Mouse (Mus musculus) limb, embryonic 15.5 days (tissue): ENCODE measurements around the gene Dynlt1a. TPM values are rescaled to one million over a fixed set of nuclear protein-coding genes. Genes with fewer than 3 reads are reported as not detected.
A peak's percentile ranks its signal among the peaks of the same experiment; 100 is the strongest.
"Not testable (repeated sequence)": the region's sequence is repeated elsewhere in the genome, so short reads cannot be mapped to it uniquely, and the experiment has no call there.

ENCODE experiments used
- ATAC-seq: fragments of 200-750 bp; cut with Nextera tagmentation; 2 replicates; pipeline ENCODE4 v1.8.0; 2017; ENCODE audit warnings: low read depth, moderate TSS enrichment; ENCODE audit not compliant: insufficient number of reproducible peaks, low FRiP score, low TSS enrichment
- H3K27ac ChIP-seq: fragments of 300-500 bp; sonication (generic); 2 replicates; pipeline ENCODE4 v1.5.1; 2015; ENCODE audit warnings: moderate library complexity, mild to moderate bottlenecking, inconsistent platforms
- H3K27me3 ChIP-seq: fragments of 300-500 bp; sonication (generic); 2 replicates; pipeline ENCODE4 v1.6.1; 2015; ENCODE audit warnings: inconsistent platforms
- H3K36me3 ChIP-seq: fragments of 300-500 bp; sonication (generic); 2 replicates; pipeline ENCODE4 v1.6.1; 2015; ENCODE audit warnings: inconsistent platforms
- H3K4me1 ChIP-seq: fragments of 300-500 bp; sonication (generic); 2 replicates; pipeline ENCODE4 v1.6.1; 2015; ENCODE audit warnings: inconsistent platforms
- H3K4me2 ChIP-seq: fragments of 300-500 bp; sonication (generic); 2 replicates; pipeline ENCODE4 v1.6.1; 2015; ENCODE audit warnings: mild to moderate bottlenecking, inconsistent platforms
- H3K4me3 ChIP-seq: fragments of 300-500 bp; sonication (generic); 2 replicates; pipeline ENCODE4 v1.5.1; 2015; ENCODE audit warnings: mild to moderate bottlenecking, inconsistent platforms
- H3K9ac ChIP-seq: fragments of 300-500 bp; sonication (generic); 2 replicates; pipeline ENCODE4 v1.6.1; 2015; ENCODE audit warnings: inconsistent platforms
- H3K9me3 ChIP-seq: fragments of 300-500 bp; sonication (generic); 2 replicates; pipeline ENCODE4 v1.6.1; 2016; ENCODE audit warnings: inconsistent platforms
- WGBS: fragments of 180-500 bp; shearing (Covaris S2); methylation state at CpG from one replicate; pipeline ENCODE4 v1.1.7; 2015; 5-methylcytosine and 5-hydroxymethylcytosine counted together
- polyA plus RNA-seq: library from polyadenylated mRNA; unstranded; fragments of >200 nt; fragmentation: Nextera tagmentation; extraction: Ambion mirVana; gene quantifications from 2 replicates; pipeline ENCODE4 v1.2.1, GENCODE M21; 2015

The Dynlt1a gene
- polyA plus RNA-seq, 1 experiment from 2014 or later, result 11.4 TPM

DNA sequence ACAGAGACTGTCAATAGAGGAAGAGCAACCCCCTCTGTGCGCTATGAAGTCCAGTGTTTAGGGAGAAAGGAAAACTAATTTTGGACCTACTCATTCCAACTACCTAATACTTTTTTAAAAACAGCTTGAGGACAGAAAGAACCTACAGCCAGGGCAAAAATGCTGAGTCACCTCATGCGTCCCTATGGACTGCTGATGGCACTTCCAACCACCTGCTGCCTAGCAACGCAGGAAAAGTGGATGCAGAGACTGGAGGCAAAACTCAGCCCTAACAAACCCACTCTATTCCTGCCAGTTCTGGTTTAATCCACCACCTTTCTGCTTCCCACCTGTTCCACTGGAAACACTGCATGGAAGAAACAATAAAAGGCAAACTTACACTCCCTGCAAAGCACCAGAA is 4.5 kb downstream of the Dynlt1a start:
- H3K27ac ChIP-seq, H3K4me2 ChIP-seq, H3K4me1 ChIP-seq, H3K9ac ChIP-seq, H3K27me3 ChIP-seq, ATAC-seq, H3K4me3 ChIP-seq, H3K9me3 ChIP-seq, H3K36me3 ChIP-seq: not testable (repeated sequence)
- 73% methylated on average over 3 of the region's 3 CpGs for WGBS

DNA sequence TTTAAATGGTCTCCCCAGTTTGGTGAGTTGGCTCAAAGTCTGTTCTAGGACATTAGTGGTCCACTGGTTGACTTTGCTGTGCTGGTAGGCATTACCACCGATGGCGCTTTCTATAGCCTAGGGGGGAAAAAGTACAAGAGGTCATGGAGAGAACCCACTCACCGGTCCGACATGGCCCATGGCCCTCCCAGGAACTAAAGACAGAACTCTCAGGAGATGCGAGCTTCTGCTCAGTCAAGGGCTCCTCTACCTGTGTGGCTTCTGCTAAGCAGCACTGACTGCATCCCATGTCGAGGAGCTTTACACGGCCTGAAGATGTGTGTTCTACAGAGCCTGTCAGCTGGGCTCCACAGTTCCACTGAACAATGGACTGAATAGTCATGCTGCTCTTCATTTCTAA is 5.6 kb downstream of the Dynlt1a start:
- not testable (repeated sequence) for H3K27me3 ChIP-seq, H3K4me2 ChIP-seq, H3K36me3 ChIP-seq, H3K9me3 ChIP-seq, H3K4me3 ChIP-seq, H3K4me1 ChIP-seq, ATAC-seq, H3K27ac ChIP-seq, H3K9ac ChIP-seq
- WGBS, result 87% methylated on average over 7 of the region's 7 CpGs

DNA sequence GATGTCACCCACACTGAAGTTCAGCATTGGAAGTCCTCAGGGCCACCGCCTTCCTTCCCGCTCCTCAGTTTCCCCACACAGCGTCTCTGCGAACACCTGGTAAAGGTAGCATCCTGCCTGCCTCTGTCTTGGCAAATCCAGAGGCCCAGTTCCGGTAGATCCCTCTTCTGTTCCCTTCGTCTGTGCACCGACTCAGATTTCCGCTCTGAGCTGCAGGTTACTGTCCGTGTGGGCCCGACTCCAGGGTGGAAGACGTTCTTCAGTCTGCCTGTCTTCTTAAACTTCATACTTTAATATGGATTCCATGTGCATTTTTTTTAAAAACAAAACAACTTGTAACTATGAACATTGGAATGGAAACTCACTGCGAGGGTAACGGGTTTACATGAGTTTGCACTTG is 10.8 kb downstream of the Dynlt1a start:
- H3K9ac ChIP-seq, H3K36me3 ChIP-seq, H3K4me2 ChIP-seq, H3K4me1 ChIP-seq, H3K27me3 ChIP-seq, H3K9me3 ChIP-seq, ATAC-seq, H3K4me3 ChIP-seq, H3K27ac ChIP-seq: not testable (repeated sequence)
- WGBS, result 93% methylated on average over 11 of the region's 13 CpGs

DNA sequence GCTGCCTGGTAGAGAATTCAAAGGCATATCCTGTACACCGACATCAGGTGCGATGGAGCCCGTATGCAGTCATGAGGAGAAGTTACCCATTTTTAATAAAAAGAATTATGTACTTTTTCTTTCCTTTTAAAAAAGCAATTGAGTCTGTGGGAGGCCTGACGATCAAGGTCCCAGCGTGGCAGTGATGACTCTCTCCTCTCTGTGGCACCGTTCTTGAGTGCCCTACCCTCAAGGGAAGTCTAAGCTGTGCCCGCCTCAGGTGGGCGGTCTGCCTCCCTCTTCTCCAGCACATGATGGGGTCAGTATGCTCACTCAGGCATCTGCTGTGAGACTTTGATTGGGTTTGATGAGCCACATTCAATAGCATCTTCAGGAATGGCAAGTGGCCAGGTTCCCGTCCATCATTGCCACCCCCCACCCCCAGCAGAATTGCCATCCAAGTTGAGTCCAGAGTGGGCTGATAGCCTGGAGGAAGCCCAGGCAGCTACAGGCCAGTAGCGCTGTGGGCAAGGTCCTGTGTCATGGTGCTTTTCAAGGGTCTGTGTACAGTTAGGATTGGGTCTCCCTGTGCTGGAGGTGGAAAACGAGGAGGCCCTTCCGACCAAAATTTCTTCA is 11.5 kb downstream of the Dynlt1a start:
- H3K27me3 ChIP-seq, H3K4me3 ChIP-seq, H3K4me1 ChIP-seq, H3K9ac ChIP-seq, H3K27ac ChIP-seq, H3K9me3 ChIP-seq, H3K36me3 ChIP-seq, H3K4me2 ChIP-seq, ATAC-seq: not testable (repeated sequence)
- WGBS, result 92% methylated on average over 12 of the region's 12 CpGs

DNA sequence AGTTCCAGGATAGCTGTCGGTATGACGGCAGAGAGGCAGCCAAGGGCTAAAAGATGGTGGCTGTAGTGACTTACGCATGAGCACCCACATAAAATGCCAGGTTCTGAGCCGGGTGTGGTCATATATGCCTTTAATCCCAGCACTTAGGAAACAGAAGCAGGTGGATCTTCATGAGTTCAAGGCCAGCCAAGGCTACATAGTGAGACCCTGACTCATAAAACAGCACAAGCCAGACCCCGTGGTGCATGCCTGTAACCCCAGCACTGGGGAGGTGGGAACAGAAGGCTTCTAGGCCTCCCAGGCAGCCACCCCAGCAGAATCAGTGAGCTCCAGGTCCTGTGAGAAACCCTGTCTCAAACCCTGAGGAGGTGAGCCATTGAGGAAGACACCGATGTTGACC is 12.4 kb downstream of the Dynlt1a start:
- not testable (repeated sequence) for H3K27me3 ChIP-seq, H3K36me3 ChIP-seq, H3K9me3 ChIP-seq, ATAC-seq, H3K4me1 ChIP-seq, H3K4me3 ChIP-seq, H3K4me2 ChIP-seq, H3K27ac ChIP-seq, H3K9ac ChIP-seq
- 92% methylated on average over 5 of the region's 6 CpGs for WGBS

DNA sequence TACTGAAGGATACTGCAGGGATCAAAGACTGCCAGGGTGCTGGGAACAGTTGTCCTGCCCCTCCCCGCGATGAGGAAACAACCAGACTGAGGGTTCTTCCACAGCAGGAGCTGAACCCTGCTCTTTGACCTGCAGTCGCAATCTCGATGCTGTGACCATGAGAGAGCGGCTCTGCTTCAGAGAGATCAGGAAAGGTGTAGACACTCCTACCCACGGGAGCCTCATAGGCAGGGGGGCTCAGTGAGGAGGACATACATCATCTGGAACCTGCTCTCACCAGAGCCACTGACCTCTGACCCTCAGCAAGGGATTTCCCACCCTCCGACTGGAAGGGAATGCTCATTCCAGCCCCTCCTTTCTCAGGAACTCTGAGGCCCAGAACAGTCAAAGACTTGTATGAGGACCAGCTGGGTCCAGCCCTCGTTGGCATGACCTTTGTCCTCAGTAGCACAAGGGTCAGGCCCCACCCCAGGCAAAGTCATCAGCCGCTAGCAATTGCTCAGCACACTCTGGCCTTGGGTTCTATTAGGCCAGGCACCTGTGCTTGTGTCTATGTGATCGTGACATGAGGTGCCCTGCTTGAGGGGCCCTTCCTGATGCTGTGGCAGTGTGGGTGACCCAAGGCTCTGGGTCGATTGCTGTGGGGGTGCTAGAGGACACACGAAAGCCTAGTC is 17.0 kb downstream of the Dynlt1a start:
- not testable (repeated sequence) for H3K9ac ChIP-seq, H3K4me3 ChIP-seq, H3K9me3 ChIP-seq, H3K36me3 ChIP-seq, H3K27me3 ChIP-seq, ATAC-seq, H3K4me2 ChIP-seq, H3K4me1 ChIP-seq, H3K27ac ChIP-seq
- WGBS, result 62% methylated on average over 9 of the region's 12 CpGs

DNA sequence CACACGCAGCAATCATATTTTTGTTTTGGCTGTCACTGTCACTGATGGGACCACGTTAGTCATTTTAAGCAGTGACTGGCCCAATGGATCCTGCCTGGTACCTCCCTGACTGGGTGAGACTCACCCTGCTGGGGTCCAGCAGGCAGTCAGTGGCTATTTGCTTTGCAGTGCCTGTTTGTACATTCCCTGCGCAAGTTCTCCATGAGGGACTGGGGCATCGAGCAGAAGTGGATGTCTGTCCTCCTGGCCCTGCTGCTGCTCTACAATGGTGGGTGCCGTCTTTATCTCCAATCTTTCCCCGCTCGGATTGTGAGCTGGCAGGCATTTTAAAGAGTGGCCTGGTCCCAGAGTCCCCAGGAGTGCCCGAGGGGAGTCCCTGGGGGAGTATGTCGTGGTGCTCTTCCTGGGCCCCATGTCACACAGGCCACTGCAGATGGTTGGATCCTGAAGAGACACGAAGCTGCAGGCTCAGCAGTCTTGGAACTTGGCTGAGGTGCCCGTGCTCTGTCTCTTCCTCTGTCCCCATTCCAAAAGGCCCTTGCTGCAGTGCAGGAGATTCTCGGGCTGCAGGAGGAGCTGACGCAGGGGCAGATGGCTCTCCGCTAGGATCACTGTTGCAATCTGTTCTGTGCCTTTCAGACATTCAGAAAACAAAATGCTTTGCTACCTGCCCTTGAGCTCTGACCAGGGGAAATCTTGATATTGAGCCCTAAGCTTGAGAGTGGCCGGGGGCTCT is 20.1 kb downstream of the Dynlt1a start:
- WGBS, result 91% methylated on average over 9 of the region's 15 CpGs
- H3K4me2 ChIP-seq, H3K9ac ChIP-seq, H3K27ac ChIP-seq, H3K36me3 ChIP-seq, H3K4me3 ChIP-seq, H3K9me3 ChIP-seq, ATAC-seq, H3K4me1 ChIP-seq, H3K27me3 ChIP-seq: not testable (repeated sequence)

DNA sequence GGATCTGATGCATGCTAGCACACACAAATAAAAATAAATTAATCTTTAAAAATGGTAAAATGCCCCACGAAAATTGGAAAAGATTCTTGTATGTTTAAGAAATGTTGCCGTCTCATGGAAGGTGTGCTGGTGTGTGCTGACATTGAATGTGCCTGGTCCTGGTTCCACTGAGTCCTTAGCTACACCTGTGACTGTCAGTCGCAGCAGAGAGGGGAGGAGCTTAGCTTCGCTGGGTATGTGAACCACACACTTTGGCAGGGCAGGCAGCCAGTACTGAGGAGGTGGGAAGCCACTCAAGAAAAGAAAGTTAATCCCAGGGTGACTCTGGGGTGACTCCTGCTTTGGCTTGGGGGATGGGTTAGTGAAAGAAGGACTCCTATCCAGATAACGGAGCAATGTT is 23.4 kb downstream of the Dynlt1a start:
- ATAC-seq, result 0 out of 2 replicates have a peak, but pooled peaks have one; percentile 40
- not testable (repeated sequence) for H3K4me3 ChIP-seq, H3K4me2 ChIP-seq, H3K36me3 ChIP-seq, H3K9ac ChIP-seq, H3K27ac ChIP-seq, H3K9me3 ChIP-seq, H3K4me1 ChIP-seq, H3K27me3 ChIP-seq
- no CpG with 5 or more reads among the region's 5 CpGs for WGBS

DNA sequence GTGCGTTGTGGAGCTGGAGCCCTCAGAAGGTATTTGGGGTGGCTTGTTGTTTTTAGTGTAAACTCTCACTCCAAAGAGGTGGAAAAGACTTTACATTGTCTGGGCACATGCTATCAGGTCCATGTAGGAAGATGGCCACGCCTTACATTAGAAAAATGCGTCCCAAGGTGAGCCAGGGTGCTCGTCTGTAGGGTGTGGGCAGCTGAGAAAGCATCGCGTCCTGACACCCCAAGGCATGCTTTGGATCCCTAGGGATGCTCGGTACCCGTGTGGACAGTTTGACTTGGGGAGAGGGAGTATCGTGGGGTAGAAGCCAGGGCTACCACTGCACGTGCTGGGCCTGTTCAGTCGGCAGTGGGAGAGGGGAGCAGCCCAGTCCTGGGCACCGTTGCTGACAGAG is 28.3 kb downstream of the Dynlt1a start:
- ATAC-seq, H3K27me3 ChIP-seq, H3K36me3 ChIP-seq, H3K27ac ChIP-seq, H3K9me3 ChIP-seq, H3K9ac ChIP-seq, H3K4me1 ChIP-seq, H3K4me3 ChIP-seq, H3K4me2 ChIP-seq: not testable (repeated sequence)
- 92% methylated on average over 12 of the region's 12 CpGs for WGBS

DNA sequence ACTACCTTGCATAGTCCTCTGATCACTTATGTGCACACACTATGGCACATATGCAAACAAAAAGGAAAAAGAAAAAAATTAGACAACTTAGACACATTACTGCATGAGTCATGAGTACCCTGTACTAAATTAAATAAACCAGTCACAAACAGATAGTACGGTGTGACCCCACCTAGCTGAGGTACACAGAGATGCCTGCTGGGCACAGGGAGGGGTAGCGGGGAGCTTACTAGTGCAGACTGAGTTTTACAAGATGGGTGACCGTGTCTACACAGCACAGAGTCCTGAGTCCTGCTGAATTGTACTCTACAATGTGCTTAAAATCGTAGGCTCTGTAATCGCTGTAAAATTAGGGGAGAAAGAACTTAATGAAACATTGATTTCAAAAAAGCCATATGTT is 31.1 kb downstream of the Dynlt1a start:
- H3K27me3 ChIP-seq, H3K9ac ChIP-seq, H3K27ac ChIP-seq, H3K9me3 ChIP-seq, H3K36me3 ChIP-seq, ATAC-seq, H3K4me1 ChIP-seq, H3K4me3 ChIP-seq, H3K4me2 ChIP-seq: not testable (repeated sequence)
- 88% methylated on average over 5 of the region's 5 CpGs for WGBS

DNA sequence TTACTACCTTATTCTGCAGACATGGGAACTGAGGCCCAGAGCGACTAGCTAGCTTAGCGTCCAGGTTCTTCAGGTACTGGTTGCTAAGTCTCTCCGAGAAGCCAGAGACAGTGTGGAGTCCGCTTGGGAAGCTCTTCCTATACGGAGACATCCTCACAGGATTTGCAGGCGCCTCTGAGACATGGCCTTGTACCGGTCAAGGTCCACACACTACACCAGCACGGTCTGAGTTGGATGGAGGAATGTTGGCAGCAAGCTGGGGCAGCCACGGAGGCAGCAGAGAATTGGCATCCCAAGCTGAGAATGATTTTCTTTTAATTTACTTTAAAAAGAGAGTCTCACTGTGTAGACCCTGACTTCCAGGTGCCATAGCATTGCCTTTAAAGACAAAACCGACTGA is 34.2 kb downstream of the Dynlt1a start:
- H3K4me3 ChIP-seq, H3K27me3 ChIP-seq, ATAC-seq, H3K4me2 ChIP-seq, H3K27ac ChIP-seq, H3K36me3 ChIP-seq, H3K9me3 ChIP-seq, H3K9ac ChIP-seq, H3K4me1 ChIP-seq: not testable (repeated sequence)
- 92% methylated on average over 8 of the region's 10 CpGs for WGBS

DNA sequence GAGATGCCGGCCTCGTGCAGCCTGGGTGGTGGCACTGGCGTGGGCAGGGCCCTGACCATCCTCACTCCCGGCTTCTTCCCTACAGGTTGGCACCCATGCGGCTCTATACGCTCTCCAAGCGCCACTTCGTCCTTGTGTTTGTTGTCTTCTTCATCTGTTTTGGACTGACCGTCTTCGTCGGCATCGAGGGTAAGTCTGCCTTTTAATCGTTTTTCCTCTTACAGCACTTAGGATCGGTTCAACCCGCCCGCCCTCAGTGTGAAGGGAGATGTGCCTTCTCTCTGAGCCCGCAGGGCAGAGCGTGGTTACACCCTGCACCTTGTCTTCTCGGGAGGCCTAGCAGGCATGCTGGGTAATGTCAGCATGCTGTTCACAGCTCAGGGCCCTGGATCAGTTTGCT is 36.8 kb downstream of the Dynlt1a start:
- not testable (repeated sequence) for H3K27me3 ChIP-seq, H3K4me1 ChIP-seq, H3K9me3 ChIP-seq, H3K4me3 ChIP-seq, H3K36me3 ChIP-seq, H3K27ac ChIP-seq, ATAC-seq, H3K4me2 ChIP-seq, H3K9ac ChIP-seq
- 92% methylated on average over 19 of the region's 19 CpGs for WGBS
